Mouse (Mus musculus) layer of hippocampus, postnatal 36 days (tissue): ENCODE measurements around the gene Sparc. TPM values are rescaled to one million over a fixed set of nuclear protein-coding genes. Genes with fewer than 3 reads are reported as not detected.

Experiments used
- DNase-seq, 2 experiments: peaks; one replicate each; pipeline ENCODE4 v3.0.0; 2022
- total RNA-seq, 2 experiments: library from RNA; stranded (reverse); gene quantifications; 2 replicates each; pipeline ENCODE4 v1.2.3; 2021

The Sparc gene
- total RNA-seq: 100 to 1,000 TPM; 312 to 317 TPM

DNA sequence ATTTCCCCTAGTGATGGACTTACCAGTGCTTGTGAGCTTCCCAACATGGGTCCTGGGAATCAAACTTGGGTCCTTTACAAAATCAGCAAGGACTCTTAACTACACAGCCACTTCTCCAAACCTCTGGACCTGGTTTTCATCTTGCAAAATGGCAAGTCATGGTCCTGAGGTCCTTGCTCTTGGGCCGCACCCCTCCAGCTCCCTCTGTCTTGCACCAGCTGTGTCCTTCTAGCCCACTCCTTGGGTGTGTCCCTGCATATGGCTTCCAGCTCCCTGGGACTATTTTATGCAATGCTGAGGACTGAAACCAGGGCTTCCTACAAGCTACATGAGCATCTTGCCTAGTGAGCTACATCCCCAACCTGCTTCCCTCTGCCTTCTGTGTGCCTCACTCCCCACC is at the start of gene Sparc:
Sparc (minus strand) TSS at position 206 of the 400 bp plus-strand sequence.
- no peak for DNase-seq

DNA sequence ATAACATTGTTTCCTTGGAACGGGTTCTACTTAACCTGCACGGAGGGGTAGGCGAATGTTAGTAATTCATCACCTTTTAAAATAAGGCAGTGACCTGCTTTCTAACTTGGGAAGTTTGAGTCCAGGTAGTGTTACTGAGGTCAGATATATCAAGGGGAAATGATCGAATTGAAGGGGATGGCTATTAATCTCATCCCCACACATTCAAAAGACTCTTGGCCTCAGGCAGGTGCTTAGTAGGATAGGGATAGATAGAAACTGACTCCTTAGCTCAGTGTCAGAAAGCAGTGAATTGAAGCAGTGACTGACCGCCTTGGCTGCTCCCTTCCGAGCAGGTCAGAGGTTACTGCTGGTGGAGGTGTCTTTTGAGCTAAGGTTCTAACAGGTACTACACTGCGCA is 48.5 kb upstream of the Sparc start:
- no peak for DNase-seq

DNA sequence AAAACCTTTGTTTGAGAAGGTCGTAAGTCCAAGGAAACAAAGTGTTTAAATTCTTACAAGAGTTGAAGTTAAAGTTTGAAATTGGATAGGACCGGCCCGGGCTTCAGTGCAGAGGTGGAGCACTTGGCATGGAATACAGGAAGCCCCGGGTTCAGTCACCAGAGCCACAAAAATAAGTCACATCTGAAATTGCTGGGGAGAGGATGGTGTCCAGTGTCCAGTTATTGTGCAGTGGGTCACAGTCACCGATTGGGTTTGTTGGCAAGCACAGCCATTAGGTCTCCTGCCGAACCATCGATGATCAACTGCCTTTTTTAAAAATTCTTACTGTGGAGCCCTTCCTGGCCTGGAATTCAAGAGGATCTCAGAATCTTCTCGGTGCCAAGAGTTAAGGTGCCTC is 47.8 kb upstream of the Sparc start:
- no peak for DNase-seq

DNA sequence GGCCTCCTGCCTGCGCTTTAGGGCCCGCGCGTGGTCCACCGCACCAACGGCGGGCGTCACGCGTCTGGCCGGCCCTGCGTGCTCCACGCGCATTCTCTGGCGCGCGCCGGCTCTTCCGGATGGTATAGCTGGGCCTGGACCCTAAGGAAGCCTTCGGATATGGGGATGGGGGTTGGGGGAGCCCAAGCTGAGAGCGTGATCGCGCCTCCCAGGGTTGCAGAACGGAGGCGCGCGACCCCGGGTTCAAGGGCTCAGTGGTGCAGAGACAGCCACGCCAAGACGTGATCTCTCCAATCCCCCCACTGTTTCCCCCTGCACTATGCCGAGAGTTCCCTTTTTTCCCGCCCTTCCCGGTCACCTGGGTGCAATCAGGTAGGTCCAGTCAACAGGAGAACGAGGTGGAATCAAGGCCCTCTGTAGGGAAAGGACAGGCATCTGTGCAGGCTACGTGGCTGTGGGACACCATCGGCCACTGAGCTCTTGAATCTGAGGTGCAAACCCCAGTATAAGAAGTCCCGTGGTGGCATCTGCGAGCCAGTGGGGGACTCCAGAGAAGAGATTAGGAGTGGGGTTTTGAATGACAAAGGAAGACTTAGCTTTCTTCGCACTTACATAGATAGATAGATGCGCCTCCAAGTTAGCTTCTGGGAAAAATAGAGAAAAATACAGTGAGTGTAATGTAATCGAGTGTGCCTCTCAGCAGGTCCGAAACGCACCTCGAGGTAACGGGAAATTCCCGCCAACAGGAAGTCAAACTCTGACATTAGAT is 47.1 kb upstream of the Sparc start:
- DNase-seq: peak; percentile 15 to 20

DNA sequence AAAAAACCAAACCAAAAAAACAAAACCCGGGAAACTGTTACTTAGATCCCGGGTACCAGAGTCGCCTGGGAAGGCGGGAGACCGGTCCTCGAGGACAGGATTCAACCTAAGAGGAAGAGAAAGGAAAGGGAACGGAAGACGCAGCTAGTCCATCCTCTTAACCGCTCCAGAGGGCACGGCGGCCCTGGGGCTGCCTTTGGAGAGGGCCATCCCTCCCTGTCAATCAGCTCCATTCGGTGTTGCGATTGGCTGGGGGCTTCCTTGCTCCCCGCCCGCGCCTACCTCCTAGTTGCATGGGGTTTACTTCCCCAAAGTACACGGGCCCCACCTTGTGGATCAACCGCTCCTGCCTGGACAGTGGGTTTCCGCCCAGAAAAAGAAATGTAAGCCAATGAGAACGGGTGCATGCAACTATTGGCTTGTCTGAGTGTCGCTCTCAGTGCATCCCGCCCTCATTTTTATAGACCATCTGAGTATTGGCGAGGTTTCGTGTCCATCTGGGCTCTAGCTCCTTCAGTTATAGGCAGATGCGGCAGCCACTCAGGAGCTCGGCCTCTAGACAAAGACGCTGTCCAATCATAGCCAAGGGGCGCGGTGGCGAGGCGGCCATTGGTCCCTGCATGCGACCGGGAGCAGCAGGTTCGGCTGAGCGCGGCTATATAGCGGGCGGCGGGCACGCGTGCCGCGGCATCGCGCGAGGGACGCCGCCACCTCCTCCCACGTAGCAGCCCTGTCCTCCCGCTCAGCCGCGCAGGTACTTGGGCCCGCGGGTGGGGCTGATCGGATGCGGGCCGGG is 46.3 kb upstream of the Sparc start, which contains the start of gene G3bp1:
G3bp1 (plus strand) TSS at position 638 of the 796 bp plus-strand sequence.
- DNase-seq: peak; percentile 99 to 100

DNA sequence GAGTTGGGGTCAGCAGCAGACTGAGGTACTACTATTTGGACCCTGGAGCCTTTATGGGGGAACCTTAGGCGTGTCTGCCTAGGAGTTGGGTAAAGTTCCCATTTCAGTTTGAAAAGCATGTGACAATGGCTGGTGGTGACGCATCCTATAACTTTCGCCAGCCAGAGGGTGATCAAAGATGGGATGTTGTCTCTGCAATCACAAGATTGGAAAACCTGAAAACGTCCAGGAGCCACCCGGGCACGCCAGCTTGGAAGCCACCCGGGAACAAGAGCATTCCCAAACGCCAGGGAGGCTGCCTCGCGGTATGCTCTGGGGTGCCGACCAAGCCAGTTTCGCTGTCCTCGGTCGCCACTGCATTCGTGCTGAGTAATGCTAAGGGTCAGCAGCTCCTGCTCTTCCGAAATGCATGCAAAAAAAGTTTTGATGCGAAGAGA is 45.6 kb upstream of the Sparc start:
- no peak for DNase-seq

DNA sequence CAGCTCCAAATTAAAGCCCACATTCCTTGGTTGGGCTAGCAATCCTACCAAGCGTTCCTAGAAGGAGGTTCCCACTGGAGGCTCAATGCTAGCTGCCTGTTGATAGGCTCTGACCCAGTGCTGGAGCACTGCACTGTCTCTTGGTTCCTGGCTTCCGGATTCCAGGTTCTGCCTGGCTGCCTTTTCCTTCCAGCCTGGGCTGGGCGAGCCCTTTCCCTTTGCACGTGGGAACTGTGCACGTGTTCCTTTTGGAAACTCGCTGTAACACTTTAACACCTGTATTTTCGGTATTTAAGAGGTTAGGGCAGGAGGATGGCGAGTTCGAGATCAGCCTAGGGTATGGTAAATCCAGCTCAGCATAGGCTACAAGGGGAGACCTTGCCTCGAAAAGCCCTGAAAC is 45.0 kb upstream of the Sparc start:
- DNase-seq: no peak

DNA sequence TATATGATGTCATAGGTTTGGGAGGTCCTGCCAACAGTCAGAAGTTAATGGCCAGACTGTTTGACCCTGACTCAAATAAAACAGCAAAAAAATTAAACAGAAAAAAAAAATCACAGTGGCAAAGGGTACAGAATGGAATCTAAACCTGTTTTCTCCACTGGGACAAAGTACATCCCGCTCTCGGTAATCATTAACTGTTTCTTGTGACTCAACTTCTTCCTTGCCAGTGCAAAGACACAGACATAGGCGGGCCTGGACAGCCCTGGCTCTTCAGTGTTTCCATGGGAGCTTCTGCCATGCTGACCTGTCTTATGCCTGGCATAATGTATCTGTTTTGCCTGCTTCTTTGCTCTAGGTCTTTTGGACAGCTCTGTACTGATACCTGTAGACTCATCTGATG is 42.2 kb upstream of the Sparc start:
- DNase-seq: no peak

DNA sequence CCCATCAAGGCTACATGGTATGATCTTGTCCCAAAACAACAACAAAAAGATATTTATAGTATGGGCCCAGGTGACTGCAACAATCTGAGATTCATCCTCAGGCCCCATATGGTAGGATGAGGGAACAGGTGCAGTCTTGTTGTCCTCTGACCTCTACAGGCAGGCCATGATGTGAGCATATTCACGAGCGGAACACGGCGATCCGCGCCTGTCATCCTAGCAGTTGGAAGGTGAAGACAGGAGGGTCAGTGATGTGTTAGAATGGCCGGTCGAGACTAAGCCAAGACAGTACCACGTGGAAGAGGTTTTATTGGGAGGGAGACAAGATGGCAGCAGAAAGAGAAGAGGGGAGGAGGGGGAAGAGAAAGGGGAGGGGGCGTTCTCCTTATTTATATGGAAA is 41.7 kb upstream of the Sparc start:
- DNase-seq: no peak

DNA sequence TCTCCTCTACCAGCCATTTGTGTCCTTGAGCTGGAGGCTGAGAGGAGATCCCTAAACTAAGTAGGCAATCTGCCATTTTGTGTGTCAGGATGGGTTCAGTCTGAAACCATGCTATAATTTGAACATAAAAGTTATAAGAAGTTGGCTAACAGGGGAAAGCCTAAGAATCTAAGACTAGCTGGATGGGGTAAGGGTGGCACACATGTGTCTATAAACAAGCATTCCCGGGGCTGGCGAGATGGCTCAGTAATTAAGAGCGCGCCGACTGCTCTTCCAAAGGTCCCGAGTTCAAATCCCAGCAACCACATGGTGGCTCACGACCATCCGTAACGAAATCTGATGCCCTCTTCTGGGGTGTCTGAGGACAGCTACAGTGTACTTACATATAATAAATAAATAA is 39.2 kb upstream of the Sparc start:
- no peak for DNase-seq

DNA sequence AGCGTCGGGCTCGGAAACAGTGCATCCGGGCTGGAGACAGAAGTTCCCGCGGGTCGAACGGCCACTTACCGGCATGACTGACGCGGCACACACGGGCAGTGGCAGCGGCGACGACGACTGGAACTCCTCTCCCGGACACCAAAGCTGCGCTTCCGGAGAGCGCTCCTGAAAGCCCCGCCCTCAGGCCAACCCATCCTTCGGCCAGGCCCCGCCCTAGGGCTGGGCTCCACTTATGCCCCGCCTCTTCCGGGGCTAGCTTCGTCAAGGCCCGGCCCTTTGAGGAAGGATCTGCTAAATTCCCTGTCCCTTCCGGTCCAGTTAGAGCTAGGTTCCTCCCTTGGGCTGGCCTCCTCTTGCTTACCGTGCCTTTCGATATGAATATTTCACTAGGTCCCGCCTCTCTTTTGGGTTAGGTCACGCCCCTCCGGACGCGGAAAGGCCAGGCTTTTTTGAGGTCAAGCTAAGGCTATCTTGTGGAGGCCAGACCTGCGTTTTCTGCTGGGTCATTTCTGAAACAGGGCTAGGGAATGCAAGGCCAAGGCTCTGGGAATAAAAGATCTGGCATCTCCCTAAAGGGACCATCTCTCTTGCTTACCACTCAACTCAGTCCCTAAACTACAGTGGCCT is 38.1 kb upstream of the Sparc start, which contains the start of gene Atox1:
Atox1 (minus strand) TSS at position 221 of the 627 bp plus-strand sequence.
- DNase-seq: peak; percentile 90 to 93

DNA sequence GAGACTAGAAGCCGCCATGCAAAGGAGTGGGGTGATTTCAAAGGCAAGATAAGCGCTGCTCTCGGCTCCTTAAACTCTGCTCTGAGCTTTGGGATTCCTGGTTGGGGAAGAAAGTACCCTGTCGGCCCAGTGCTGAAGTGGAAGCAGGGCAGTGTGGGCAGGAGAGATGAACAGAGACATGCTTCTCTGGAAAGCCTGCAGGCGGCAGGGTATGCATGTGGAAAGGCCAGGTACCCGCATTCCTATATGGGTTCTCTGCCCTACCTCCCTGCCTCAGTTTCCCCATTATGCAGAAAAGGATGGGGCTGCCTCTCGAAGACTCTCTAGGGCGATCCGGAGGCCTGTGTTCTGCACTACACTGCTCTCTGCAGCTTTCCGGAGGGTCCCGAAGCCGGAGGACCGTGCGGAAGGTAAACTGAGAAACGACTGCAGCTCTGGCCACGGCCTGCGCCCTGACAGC is 37.6 kb upstream of the Sparc start:
- DNase-seq: peak in 1 of 2 experiments; percentile 26

DNA sequence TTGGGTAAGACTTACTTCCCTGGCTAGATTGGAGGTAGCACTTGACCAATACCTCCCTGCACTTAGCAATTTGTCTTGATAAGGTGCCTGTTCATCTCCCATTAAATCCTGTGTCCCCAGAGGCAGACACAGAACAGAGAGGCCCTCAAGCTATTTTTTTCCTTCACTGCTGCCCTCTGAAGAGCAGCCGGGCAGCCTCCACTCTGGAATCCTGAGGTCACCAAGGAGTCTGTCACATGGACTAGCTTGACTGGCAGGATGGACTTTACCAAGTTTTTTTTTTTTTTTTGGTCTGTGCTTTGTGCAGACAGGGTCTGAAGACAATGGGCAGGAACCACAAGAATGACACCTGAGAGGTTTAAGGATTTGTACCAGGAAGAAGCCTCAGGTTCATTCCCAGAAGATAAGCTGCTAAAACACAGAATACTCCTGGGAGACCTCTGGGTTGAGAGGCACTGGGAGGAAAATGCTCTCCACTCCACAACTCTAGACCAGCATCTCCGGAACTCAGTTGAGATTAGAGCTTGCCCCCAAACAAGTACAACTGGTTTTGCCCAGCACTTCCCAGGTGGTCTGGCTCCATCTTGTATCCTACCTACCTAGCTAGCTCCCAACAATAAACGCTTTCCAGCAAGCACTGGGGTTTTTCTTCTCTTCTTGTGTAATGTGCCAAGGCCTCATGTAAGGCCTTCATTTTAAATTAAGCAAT is 37.0 kb upstream of the Sparc start:
- no peak for DNase-seq

DNA sequence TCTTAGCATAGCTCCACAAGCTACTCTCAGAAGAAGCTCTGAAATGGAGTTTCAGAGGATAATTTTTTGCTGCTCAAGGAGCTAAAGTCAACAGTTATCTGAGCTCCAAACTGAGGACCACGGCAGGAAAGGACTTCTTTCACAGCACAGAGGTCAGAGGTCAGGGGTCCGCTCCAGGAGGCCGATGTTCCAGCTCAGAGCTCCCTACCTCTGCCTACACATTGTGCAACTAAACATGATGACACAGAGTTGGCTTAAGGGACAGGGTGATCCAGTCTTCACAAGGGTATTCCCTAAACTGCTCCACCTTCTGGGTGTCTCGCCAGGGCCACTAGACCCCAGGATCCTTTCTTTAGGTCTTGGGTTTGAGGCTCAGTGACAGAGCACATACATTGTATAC is 35.5 kb upstream of the Sparc start:
- no peak for DNase-seq

DNA sequence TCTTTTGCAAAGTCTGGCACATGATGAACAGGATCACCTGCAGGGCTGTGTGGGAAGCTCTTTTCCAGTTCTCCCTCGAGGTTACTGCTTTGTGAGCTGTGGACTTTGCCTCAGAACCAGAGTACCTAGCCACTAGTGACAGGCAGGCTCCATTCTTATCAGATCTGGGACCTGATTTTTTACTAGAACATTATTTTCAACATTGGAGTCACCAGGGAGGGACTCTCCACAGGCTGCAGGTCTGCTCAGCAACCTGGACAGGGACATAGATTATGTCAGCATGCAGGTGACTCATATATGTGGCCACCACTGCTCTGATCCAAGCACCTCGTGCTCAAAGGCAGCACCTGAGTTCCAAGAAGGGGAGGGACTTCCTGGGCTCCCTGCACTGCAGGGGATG is 32.2 kb upstream of the Sparc start:
- DNase-seq: no peak

DNA sequence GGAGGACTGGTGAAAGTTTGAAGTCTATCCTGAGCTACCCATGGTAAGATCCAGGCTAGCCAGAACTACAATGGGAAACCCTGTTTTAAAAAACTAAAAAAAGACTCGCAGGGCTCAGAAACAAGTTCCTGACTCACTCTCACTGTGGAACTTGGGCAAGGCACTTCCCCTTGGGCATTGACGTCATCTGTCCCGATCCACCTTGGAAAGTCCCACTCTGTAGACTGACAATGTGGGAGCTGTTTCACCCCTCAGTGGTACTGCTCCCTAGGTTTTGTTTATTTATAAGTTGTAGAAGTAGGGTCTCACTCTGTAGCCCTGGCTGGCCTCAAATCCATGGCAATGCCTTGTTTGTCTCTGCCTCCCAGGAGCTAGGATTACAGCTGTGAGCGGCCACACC is 30.7 kb upstream of the Sparc start:
- no peak for DNase-seq

DNA sequence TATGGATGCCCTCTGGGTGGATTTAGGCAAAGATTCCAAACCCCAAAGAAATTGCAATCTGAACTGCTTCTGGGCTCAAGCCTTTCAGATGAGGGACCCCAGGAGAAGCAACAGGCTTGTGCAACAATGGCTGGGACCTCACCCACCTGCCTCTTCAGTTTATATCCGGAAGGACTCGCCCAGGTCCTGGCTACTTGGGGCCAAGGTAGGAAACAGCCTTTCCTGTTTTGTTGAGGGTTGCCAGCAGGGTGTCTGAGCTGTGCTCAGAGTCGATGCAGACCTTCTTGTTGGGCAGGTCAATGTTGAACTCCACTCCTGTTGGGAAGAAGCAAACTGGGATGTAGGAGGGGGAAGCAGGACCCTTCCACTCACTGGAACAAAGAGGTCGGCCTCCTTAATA is 27.3 kb upstream of the Sparc start:
- DNase-seq: no peak

DNA sequence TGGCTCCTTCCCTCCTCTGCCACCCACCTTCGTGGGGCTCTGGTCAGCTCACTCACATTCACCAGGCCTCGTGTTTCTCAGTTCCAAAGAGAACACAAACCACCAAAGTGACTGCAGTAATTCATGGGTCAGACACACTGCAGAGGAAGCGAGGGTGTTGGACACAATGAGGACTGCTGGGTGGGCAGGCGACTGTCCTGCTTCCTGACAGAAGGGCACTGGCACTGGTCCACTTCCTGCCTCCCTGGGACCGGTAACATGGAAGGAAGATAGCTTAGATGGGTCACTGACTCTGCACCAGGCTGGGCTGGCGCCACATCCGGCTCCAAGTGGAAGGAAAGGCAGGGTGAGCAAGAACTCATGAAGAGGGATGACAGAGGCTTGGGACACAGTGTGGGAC is 26.5 kb upstream of the Sparc start:
- DNase-seq: no peak

DNA sequence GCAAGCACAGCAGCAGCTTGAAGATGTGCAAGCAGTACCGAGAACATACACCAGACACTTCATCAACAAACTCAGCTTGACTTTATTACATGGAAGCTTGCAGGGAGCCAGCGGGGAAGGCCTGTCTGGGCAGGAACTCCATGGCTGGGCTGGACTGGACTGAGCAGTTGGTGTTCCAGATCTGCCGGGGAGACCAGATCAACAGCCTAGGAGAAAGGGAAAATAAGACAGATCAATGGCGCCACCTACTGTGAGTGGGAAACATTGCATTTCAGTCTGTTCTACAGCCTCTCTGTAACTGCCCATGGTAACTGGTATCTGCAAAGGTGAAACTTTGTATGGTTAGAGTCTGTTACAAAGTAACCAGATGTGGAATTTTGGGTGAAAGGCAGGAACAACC is 23.6 kb upstream of the Sparc start:
- DNase-seq: peak; percentile 79 to 86

DNA sequence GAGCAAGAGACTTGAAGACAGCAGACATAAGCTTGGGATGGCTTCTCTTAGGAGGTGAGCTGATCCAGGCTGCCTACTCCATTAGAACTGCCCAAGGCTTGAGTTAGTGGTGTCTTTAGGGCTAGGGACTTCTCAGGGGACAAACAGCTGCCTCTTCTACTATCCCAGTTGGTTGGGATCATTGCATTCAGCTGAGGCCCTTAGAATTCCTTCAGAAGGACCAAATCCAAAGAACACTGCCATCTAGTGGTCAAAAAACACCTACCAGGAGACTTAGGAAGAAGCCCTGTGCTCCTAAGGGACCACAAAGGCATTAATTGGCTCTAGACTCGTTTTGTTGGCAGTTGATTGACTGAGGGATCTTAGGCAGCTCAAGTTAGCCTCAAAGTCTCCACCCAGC is 21.8 kb upstream of the Sparc start:
- DNase-seq: peak in 1 of 2 experiments; percentile 31

DNA sequence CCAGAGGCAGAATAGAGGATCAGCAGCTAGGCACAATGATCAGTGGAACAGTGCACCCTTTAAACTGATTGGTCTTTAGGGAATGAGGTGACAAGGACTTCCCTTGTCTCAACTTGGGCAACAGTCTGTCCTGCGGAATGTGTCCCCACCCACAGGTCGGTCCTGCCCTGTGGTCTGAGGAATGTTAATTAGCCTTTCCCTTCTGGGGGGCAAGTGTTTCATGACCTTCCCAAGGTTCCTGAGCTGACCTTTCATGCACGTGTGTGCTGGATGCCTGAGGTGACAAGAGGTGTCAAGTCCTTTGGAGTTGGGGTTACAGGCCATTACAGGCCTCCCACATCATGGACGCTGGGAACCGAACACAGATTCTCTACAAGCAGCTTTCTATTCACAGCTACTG is 16.7 kb upstream of the Sparc start:
- no peak for DNase-seq

DNA sequence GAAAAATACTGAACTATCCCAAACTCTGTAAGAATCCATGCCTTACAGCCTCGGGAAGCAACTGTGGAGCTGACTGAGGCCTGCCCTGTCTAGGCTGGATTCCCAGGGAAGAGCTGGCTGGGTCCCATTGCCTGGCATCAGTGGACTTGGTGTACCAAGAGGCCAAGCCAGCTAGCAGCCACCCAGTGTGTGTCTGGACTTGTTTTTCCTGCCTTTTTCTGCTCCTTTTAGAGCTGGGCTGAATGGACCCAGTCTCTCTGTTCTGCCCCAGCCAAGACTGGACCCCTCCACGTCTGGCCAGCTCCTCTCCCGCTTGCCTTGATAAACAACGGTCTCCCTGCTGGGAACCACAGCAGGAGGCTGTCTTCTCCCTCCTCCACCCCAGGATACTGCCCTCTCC is 15.0 kb upstream of the Sparc start:
- peak; percentile 48 to 52 for DNase-seq
